Mouse (Mus musculus): ENCODE measurements at regions not wholly inside any gene's neighbourhood (a gene's known extent, or its start where the extent isn't known, plus 50 kb on each side); places are given as distances from the start of the nearest gene placed in this dataset.
A peak's percentile ranks its signal among the peaks of the same experiment; 100 is the strongest.

DNA sequence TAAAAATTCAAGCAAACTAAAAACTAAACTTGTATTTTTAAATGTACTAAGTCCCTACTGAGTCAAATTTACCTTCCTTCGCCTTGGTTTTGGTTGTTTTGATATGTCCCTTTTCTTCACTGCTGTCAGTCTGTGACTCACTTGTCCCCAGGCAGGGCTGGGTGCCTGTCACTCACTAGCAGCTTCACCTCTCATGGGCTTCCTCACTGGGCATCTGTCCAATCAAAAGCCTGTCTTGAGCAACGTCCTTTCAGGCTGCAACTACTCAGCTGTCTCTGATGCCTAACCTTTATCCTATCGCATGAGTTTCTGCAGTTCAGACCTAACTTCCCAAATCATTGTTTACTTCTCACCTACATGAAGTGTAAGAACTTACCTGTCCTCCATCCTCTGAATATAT is 61.2 kb upstream of the Ptchd3 start:
- peak; percentile 41 for DNase-seq (ENCODE audit: extremely low read depth, insufficient read length, low spot score)

DNA sequence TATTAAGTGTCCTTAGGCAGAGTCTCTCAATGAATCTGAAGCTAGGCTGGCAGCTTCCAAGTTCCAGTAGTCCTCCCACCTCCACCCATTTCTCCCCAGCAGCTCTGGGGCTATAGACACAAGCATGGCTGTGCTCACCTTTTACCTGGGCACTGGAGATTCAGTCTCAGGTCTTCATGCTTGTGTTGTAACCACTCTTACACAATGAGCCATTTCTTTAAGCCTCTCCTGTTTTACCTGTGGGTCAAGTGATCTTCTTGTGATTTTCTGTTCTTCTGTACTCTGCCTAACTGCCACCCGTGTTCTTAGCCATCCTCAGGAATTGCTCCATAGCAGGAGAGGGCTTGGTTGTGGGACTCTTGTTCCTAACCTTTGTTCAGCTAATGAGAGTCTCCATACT is 60.0 kb upstream of the Ptchd3 start:
- no peak for DNase-seq (ENCODE audit: extremely low read depth, insufficient read length, low spot score)

GRCm38 (mm10) chr11:121776947-121777346 is 53.1 kb upstream of the Ptchd3 start:
- no peak for DNase-seq (ENCODE audit: extremely low read depth, insufficient read length, low spot score)

- DNase-seq (ENCODE audit: extremely low read depth, insufficient read length, low spot score), result no peak
Measured at GRCm38 (mm10) chr11:121777553-121777952, 52.5 kb upstream of the Ptchd3 start.
